Mouse (Mus musculus): Measurements from ENCODE around the gene Brd3os. TPM values are rescaled to one million over a fixed set of nuclear protein-coding genes. Genes with fewer than 3 reads are reported as not detected.
A peak's percentile ranks its signal among the peaks of the same experiment; 100 is the strongest.

The Brd3os gene
- total RNA-seq, 2 experiments from 2014 or later = 21.6 to 24.3 TPM

- no peak for DNase-seq (ENCODE audit: low spot score in 2 of 2)
These were observed 19.9 kb downstream of the Brd3os start for GRCm38 (mm10) chr2:27461881-27462660.

- no peak for DNase-seq (ENCODE audit: low spot score in 2 of 2)
These were observed 20.8 kb downstream of the Brd3os start for GRCm38 (mm10) chr2:27462901-27463300.

DNA sequence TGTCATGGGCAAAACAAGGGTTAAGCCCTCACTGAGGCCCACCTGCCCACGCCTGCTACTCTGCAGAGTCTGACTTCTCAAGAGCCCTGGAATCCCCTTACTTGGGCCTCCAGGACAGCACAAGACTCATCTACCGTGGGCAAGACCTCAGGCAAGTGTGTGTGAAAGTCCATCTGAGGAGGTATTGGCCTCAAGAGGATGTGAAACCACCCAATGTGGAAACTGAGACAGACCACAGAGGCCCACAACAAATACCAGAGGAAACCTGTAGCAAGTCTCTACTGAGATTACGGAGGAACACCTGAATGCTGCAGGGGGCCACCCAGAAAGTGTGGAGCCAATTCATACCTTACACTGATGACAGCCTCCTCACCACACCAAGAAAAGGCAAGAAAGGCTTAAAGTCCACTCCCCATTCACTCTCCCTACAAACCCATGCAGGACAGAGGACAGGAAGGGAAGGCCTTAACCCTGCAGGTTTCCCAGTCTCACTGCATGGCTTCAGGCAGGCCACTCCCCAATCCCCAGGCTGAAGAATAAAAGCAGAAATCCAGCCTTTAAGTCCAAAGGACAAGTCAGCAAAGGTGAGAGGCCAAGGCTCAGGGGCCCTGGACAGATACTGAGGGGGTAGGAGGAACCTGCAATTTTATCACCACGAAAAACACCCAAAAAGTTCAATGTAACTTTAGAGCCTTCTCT lies 27.3 kb downstream of the Brd3os start:
- no peak for DNase-seq (ENCODE audit: low spot score in 2 of 2)

DNA sequence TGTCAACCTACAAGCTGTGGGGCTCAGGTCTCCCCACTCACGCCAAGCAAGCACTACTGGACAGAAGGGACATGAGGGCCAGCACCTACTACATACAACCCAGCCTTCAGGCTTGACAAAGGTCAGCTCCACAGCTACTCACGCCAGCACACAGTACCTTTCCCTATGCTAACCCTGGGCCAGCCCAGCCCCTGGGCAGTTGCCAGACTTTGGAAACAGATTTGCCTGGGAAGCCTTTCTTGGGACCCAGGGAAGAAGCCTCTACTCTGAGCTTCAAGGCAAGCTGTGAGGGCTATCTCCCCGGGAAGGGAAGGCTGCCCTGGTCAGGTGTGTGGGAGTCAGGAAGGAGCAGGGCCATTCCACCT lies 27.8 kb downstream of the Brd3os start:
- DNase-seq (ENCODE audit: low spot score in 2 of 2) = no peak

DNA sequence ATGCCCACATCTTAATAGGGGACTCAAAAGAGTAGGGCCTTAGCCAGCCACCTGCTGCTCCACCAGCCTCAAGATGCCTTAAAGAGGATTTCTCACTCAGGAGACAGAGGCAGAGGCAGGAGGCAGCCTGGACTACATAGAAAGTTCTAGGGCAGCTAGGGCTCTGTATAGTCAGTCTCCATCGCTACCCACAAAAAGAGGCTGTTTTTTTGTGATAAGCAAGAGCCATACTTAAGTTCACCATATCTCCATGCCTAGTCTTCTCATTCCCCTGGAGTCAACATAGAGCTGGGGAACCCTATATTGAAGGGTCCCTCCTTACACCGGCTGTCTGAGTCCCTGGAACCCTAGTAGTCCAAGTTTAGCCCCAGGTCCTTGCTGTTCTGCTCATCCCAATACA lies 28.4 kb downstream of the Brd3os start:
- DNase-seq (ENCODE audit: low spot score in 2 of 2) = no peak

- no peak for DNase-seq (ENCODE audit: low spot score in 2 of 2)
These were observed 29.1 kb downstream of the Brd3os start for GRCm38 (mm10) chr2:27471170-27471584.

DNA sequence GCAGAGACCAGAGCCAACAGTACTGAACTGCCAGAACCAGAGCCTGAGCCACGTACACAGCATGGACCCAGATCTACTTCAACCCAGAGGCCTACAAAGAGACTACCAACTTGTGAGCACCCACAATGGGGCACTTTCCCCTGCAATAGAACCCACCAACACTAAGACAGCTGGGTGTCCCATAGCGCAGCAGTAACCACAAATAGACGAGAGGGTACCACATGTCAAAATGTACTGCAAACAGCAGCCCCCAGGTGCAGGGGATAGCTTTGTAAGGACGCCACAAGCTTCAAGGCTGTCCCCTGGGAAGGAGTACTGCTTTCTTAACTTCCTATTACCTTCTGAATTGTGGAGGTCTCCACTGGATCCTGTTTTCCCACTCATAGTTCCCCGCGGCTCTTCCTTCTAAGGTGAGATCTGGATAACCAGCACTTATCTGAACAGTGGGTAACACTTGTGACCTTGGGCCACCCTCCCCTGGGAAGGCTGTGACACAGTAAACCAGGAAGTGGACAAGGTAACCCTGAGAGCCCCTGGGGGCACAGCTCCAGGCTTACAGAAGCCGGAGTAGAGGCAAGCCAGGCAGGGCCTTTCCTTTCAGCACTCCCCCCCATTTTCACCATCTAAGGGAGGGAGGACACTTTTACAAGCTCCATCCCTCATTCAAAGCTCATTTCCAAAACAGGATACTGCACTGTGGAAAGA lies 31.1 kb downstream of the Brd3os start:
- no peak for DNase-seq (ENCODE audit: low spot score in 2 of 2)

GRCm38 (mm10) chr2:27473911-27474310 lies 31.8 kb downstream of the Brd3os start:
- DNase-seq (ENCODE audit: low spot score in 2 of 2) = no peak

GRCm38 (mm10) chr2:27474621-27475484 lies 32.7 kb downstream of the Brd3os start:
- no peak for DNase-seq (ENCODE audit: low spot score in 2 of 2)

- DNase-seq (ENCODE audit: low spot score in 2 of 2) = peak; percentile 88 to 94
These were observed 33.6 kb downstream of the Brd3os start for GRCm38 (mm10) chr2:27475495-27476302.

DNA sequence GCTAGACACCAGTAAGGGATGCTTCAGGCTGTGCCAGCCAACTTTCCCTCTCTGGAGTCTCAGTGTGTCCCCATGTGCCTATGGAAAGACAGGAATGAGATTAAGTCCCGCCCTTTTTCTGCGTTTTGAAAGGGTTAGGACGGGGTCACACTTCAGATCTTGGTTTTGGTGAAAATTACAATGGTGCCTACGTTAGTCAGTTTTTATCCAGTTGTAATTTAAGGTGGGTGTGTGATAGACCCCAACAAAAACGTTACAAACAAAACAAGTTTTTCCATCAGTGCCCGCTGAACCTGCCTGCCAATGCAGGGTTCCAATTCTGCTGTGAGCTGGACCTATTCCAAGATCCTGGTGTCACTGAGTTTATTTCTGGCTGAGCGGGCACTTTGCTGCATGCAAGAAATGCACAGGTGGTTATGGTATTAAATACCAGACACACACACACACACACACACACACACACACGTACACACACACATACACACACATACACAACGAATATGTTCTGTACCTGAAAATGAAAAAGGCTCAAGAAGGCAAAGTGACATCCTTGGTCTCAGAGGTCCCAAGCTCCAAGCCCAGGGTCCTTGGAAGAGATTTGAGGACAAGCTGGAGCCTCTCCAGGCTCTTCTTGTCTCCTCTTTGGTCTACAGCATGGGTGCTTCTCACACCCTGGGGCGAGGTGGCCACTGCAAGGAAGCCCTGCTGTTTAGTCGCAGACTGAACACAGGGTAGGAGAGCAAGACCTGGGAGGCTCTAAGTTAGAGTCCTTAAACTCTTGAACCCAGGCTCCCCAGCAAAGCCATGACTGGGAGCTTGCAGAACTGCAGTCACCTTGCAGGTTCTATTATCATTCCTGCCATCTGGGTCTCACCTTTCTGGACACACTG lies 34.4 kb downstream of the Brd3os start:
- peak in 1 of 2 experiments; percentile 34 for DNase-seq (ENCODE audit: low spot score in 2 of 2)

GRCm38 (mm10) chr2:27479821-27480220 lies 37.7 kb downstream of the Brd3os start:
- no peak for DNase-seq (ENCODE audit: low spot score in 2 of 2)

DNA sequence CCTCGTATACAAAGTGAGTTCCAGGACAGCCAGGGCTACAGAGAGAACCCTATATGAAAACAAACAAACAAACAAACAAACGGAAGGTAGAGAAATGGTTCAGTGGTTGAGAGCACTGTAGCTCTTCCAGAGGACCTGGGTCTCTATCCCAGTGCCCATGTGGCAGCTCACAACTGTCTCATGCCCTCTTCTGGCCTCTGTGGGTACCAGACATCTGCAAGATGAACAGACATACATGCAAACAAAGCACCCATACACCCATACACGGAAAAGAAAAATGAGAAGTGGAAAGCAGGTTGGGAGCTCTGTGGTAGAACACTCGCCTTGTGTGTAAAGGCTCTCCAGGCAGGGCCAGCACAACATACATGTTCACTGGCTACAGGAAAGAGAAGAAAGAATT lies 38.2 kb downstream of the Brd3os start:
- DNase-seq (ENCODE audit: low spot score in 2 of 2) = no peak

DNA sequence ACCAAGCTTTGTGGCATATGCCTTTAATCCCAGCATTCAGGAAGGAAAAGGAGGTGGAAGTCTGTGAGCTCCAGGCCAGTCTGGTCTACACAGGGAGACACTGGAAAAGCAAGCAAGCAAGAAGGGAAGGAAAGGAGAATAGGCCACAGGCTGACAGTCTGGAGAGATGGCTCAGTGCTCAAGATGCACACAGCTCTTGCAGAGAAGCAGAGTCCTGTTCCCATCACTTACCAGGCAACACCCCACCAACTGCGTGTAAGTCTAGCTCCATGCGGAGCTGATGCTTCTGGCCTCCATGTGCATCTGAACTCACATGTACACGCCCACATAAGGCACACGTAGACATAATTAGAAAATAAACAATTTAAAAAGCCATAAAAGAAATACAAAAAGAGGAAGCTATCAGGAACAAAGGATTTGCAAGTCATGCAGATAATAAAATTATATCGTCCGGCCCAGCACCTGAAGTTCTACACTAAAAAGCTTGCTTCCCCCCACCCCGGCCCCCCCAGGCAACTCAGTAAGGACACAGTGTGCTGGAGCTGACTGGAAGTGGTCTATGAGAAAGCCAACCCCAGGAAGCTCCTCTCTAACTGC lies 40.2 kb downstream of the Brd3os start:
- no peak for DNase-seq (ENCODE audit: low spot score in 2 of 2)

GRCm38 (mm10) chr2:27486725-27487124 lies 44.6 kb downstream of the Brd3os start:
- no peak for DNase-seq (ENCODE audit: low spot score in 2 of 2)

DNA sequence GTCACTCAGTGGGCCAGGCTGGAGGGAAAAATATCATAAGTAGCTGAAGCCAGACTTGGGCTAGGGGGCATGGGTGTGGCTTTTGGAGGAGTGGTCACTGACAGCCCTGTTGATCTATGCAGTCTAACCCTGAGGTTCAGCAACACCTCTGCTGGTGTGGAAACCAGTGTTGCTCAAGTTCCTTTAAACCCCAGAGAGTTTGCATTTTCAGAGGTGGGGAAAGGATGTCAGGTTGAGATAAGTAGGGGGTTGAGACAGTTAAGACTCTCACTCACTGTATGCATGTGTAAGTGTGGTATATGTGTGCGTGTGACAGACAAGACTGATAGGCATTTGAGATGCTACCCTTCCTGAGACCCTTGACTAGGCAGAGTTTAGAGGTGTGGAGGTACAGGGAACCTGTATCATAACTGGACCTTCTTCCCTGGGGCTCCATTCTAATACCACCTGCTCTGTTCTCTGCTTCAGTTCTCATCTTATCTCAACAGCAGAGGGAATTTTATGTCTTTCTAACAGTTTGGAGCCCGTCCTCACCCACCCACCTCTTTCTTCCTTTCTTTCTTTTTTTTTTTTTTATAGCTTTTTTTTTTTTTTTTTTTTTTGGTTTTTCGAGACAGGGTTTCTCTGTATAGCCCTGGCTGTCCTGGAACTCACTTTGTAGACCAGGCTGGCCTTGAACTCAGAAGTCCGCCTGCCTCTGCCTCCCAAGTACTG lies 45.4 kb downstream of the Brd3os start:
- DNase-seq (ENCODE audit: low spot score in 2 of 2) = no peak

GRCm38 (mm10) chr2:27488362-27488761 lies 46.2 kb downstream of the Brd3os start:
- DNase-seq (ENCODE audit: low spot score in 2 of 2) = no peak

- DNase-seq (ENCODE audit: low spot score in 2 of 2) = no peak
These were observed 48.8 kb downstream of the Brd3os start for GRCm38 (mm10) chr2:27490939-27491338.

Data from layer of hippocampus, adult 18-20 months (tissue).